Mouse (Mus musculus): ENCODE results near the gene Hcfc1.

DNA sequence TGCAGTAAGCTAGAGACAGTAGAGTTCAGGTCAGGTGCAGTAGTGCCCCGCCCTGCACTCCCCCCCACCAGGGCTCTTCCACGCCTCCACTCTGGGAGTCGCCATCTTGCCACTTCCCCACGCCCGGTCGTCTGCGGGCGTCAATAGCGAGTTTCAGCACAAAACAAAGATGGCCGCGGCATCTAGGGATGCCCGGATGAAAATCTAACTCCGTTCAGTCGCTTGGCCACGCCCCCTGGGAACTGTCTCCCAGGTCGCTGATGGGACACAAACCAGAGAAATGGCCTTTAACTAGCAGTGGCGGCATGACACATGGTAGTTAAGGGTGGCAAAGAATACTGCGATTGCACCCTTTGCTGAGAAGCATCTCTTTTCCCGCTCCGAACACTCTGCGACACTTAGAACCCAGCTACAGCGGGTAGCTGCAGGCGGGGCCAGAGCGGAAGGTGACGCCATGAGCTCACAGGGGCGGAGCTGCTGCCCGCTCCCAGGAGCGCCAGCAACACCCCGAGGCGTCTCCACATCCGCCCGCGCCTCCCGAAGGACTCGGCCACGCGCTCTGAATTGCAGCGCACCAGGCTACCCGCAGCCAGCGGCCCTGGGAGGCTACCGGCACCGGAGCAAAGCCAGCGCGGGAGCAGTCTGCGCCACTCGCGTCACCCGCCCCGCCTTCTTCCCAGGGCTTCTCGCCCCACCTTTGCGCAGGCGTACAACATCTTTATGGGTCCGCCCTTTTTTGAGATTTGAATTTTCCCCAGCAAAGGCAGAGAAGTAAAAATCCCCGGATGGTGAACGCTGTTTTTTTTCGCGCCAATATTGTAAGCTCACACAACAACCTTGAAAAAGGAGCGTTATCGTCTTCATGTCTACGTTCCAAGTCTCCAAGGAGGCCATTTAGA, 1.3 kb upstream of the Hcfc1 start:
- no peak for TF ChIP-seq CTCF (IDR thresholded peaks at IDR 0.05; ENCODE audit: borderline replicate concordance, extremely low read depth, insufficient read depth, insufficient read length)
- TF ChIP-seq POLR2A (IDR thresholded peaks at IDR 0.05; ENCODE audit: borderline replicate concordance, extremely low read depth, insufficient read depth, insufficient read length, poor library complexity, severe bottlenecking): peak; percentile 69; the same call in 1 of the 2 replicates

Data from brain, embryonic 14.5 days (tissue).